Mouse (Mus musculus) embryonic stem cell, embryonic (primary cell): ENCODE results near the gene Ccdc134.

Experiments
- CTCF ChIA-PET, 4 experiments: fragments of 300-600 bp in 2 of 4; fragments of 350-600 bp in 2 of 4; sonication (Branson Sonifier 250); formaldehyde crosslinking; loops; one replicate each; lab custom pipeline; 2022; ENCODE audit warnings: inconsistent platforms in 2 of 4; lab: Charles Lee
- POLR2A ChIA-PET, 4 experiments: fragments of 300-600 bp in 2 of 4; fragments of 350-600 bp in 2 of 4; sonication (Branson Sonifier 250); formaldehyde crosslinking; loops; one replicate each; lab custom pipeline; 2022; ENCODE audit warnings: antibody characterized with exemption in 4 of 4, inconsistent platforms in 1 of 4; lab: Charles Lee

Gene Ccdc134

GRCm38 (mm10) chr15:82160731-82161640 is 33.3 kb downstream of the Ccdc134 start:
- CTCF ChIA-PET: interaction anchor here in 3 of 4 experiments (0.7 to 1.2 kb wide), 3 partner anchors 18 to 312 kb away, joined by 3 to 4 read pairs (median 3); no protein-coding TSS in a partner anchor
- POLR2A ChIA-PET: interaction anchor here (0.5 to 20.8 kb wide), 21 partner anchors 8 to 192 kb away, joined by 3 to 208 read pairs (median 4); partner anchors contain the start of genes Srebf2 (in 4 of the 4) and Ccdc134 (in 1 of the 4)

GRCm38 (mm10) chr15:82161965-82162600 is 34.4 kb downstream of the Ccdc134 start:
- CTCF ChIA-PET: interaction anchor here in 1 of 4 experiments (0.6 kb wide), 1 partner anchor 28 kb away, joined by 5 read pairs; no protein-coding TSS in a partner anchor
- POLR2A ChIA-PET: interaction anchor here (0.6 to 20.8 kb wide), 14 partner anchors 9 to 55 kb away, joined by 3 to 208 read pairs (median 4); partner anchors contain the start of genes Srebf2 (in 4 of the 4) and Shisa8 (in 1 of the 4)

GRCm38 (mm10) chr15:82163356-82164060 is 35.8 kb downstream of the Ccdc134 start:
- CTCF ChIA-PET: interaction anchor here (0.6 to 6.1 kb wide), 19 partner anchors 12 to 238 kb away, joined by 3 to 48 read pairs (median 7); partner anchors contain the start of gene Srebf2 (in 1 of the 4)
- POLR2A ChIA-PET: interaction anchor here (0.5 to 20.8 kb wide), 26 partner anchors 7 to 986 kb away, joined by 3 to 208 read pairs (median 5); partner anchors contain the start of genes Srebf2 (in 3 of the 4), Ccdc134 (in 1 of the 4) and Ep300 (in 1 of the 4)

GRCm38 (mm10) chr15:82164061-82164399 is 36.3 kb downstream of the Ccdc134 start:
- ChIA-PET POLR2A (interaction anchor here (0.5 to 20.8 kb wide), 32 partner anchors 8 to 986 kb away, joined by 3 to 208 read pairs (median 4); partner anchors contain the start of genes Srebf2 (in 3 of the 4), Ccdc134 (in 1 of the 4), Csdc2 (in 1 of the 4) and Poldip3 (in 1 of the 4)), CTCF (interaction anchor here in 3 of 4 experiments (0.6 to 6.1 kb wide), 28 partner anchors 11 to 238 kb away, joined by 3 to 48 read pairs (median 7); partner anchors contain the start of genes Ccdc134 (in 1 of the 3) and Srebf2 (in 1 of the 3))

- CTCF ChIA-PET: interaction anchor here (0.5 to 6.1 kb wide), 36 partner anchors 8 to 239 kb away, joined by 3 to 48 read pairs (median 5); partner anchors contain the start of genes Srebf2 (in 2 of the 4) and Ccdc134 (in 1 of the 4)
- POLR2A ChIA-PET: interaction anchor here (0.5 to 20.8 kb wide), 36 partner anchors 8 to 985 kb away, joined by 3 to 208 read pairs (median 4); partner anchors contain the start of genes Srebf2 (in 4 of the 4), Poldip3 (in 2 of the 4) and Csdc2 (in 1 of the 4)
These were observed 36.8 kb downstream of the Ccdc134 start for GRCm38 (mm10) chr15:82164496-82164895.

- ChIA-PET CTCF (interaction anchor here (0.5 to 6.1 kb wide), 57 partner anchors 9 to 1003 kb away, joined by 3 to 48 read pairs (median 4); partner anchors contain the start of genes Ccdc134 (in 2 of the 4), Srebf2 (in 2 of the 4), Naga (in 1 of the 4) and Pheta2 (in 1 of the 4)), POLR2A (interaction anchor here (0.8 to 20.8 kb wide), 40 partner anchors 9 to 984 kb away, joined by 3 to 208 read pairs (median 4); partner anchors contain the start of genes Srebf2 (in 4 of the 4), Poldip3 (in 2 of the 4) and Csdc2 (in 1 of the 4))
These were observed 37.9 kb downstream of the Ccdc134 start for GRCm38 (mm10) chr15:82165332-82166239.

GRCm38 (mm10) chr15:82166240-82167100 is 38.7 kb downstream of the Ccdc134 start:
- ChIA-PET CTCF (interaction anchor here (0.6 to 6.1 kb wide), 28 partner anchors 11 to 333 kb away, joined by 3 to 48 read pairs (median 5); partner anchors contain the start of genes Ccdc134 (in 1 of the 4), Shisa8 (in 1 of the 4), Srebf2 (in 1 of the 4) and Wbp2nl (in 1 of the 4)), POLR2A (interaction anchor here (0.5 to 20.8 kb wide), 31 partner anchors 10 to 1933 kb away, joined by 3 to 208 read pairs (median 3); partner anchors contain the start of genes Srebf2 (in 4 of the 4), Mief1 (in 1 of the 4) and Poldip3 (in 1 of the 4))

- ChIA-PET POLR2A (interaction anchor here (0.5 to 20.8 kb wide), 19 partner anchors 9 to 1934 kb away, joined by 3 to 208 read pairs (median 4); partner anchors contain the start of genes Srebf2 (in 4 of the 4) and Mief1 (in 1 of the 4)), CTCF (interaction anchor here in 3 of 4 experiments (0.6 to 6.1 kb wide), 9 partner anchors 18 to 131 kb away, joined by 3 to 48 read pairs (median 5); partner anchors contain the start of genes Srebf2 (in 1 of the 3) and Wbp2nl (in 1 of the 3))
These were observed 39.8 kb downstream of the Ccdc134 start for GRCm38 (mm10) chr15:82167201-82168168.

GRCm38 (mm10) chr15:82169671-82170070 is 41.9 kb downstream of the Ccdc134 start:
- ChIA-PET POLR2A (interaction anchor here in 3 of 4 experiments (0.6 to 20.8 kb wide), 25 partner anchors 9 to 1075 kb away, joined by 3 to 208 read pairs (median 4); partner anchors contain the start of genes Srebf2 (in 3 of the 3), 1700029P11Rik (in 1 of the 3) and Shisa8 (in 1 of the 3)), CTCF (interaction anchor here in 2 of 4 experiments (0.6 to 2.2 kb wide), 2 partner anchors 19 to 53 kb away, joined by 4 to 9 read pairs; no protein-coding TSS in a partner anchor)

GRCm38 (mm10) chr15:82170437-82171377 is 43.0 kb downstream of the Ccdc134 start:
- ChIA-PET CTCF (interaction anchor here in 3 of 4 experiments (0.6 to 2.2 kb wide), 4 partner anchors 18 to 105 kb away, joined by 3 to 9 read pairs (median 4); no protein-coding TSS in a partner anchor), POLR2A (interaction anchor here in 3 of 4 experiments (0.6 to 20.8 kb wide), 19 partner anchors 9 to 459 kb away, joined by 3 to 208 read pairs (median 6); partner anchors contain the start of genes Srebf2 (in 3 of the 3), 1700029P11Rik (in 1 of the 3) and Shisa8 (in 1 of the 3))

GRCm38 (mm10) chr15:82172648-82173047 is 44.9 kb downstream of the Ccdc134 start:
- CTCF ChIA-PET: interaction anchor here in 1 of 4 experiments (1.0 kb wide), 1 partner anchor 9 kb away, joined by 3 read pairs; no protein-coding TSS in a partner anchor
- POLR2A ChIA-PET: interaction anchor here in 3 of 4 experiments (0.6 to 20.8 kb wide), 15 partner anchors 8 to 211 kb away, joined by 3 to 208 read pairs (median 5); partner anchors contain the start of genes Srebf2 (in 2 of the 3) and Shisa8 (in 1 of the 3)

GRCm38 (mm10) chr15:82175091-82175490 is 47.4 kb downstream of the Ccdc134 start:
- ChIA-PET CTCF (no interaction called here), POLR2A (interaction anchor here in 1 of 4 experiments (1.6 kb wide), 1 partner anchor 10 kb away, joined by 6 read pairs; no protein-coding TSS in a partner anchor)
